14 mouse cellular contexts compared by ENCODE assay signal in genomic region chrX:38402004-38402403, GRCm38 (mm10). TPM values are rescaled to one million over a fixed set of nuclear protein-coding genes. Genes with fewer than 3 reads are reported as not detected.
DNase-seq lines count a peak whose midpoint lies in the region; ATAC-seq and TF ChIP-seq lines count a peak whose summit lies in the region.
"Had no signal": no experiment of that assay in that cellular context is flagged by ENCODE, and none has a peak within 500 bp of the region (broad histone marks: within the 10 kb centered on the region; RNA-seq: fewer than 3 reads in every experiment).

No protein-coding gene starts in this region.

- no peak for TF ChIP-seq RAD21 in MEL (IDR thresholded peaks at IDR 0.05; ENCODE audit: low read depth, low read length)

- H3K9me3 ChIP-seq in heart, embryonic 12.5 days (replicated peaks), result no peaks in the 10 kb centered on the region
- no peaks in the 10 kb centered on the region for H3K9me3 ChIP-seq in MEL (replicated peaks; ENCODE audit: insufficient read depth, low read length)
- H3K9me3 ChIP-seq: hindbrain, embryonic 12.5 days; limb, embryonic 15.5 days; midbrain, embryonic 12.5 days had no signal

- ATAC-seq in heart, embryonic 12.5 days (ENCODE audit: insufficient number of reproducible peaks, low FRiP score), result no peak

- H3K4me3 ChIP-seq in heart, embryonic 12.5 days, result no peak overlapping the region
- H3K4me3 ChIP-seq in MEL (ENCODE audit: control insufficient read depth in 1 of 2, insufficient read depth in 1 of 2, low read depth in 2 of 2, low read length in 2 of 2), result no peak overlapping the region
- H3K4me3 ChIP-seq in bone marrow macrophage, adult 2 months (ENCODE audit: insufficient read depth, low read length), result no peak overlapping the region
- H3K4me3 ChIP-seq: erythroblast, embryonic 14.5 days; hindbrain, embryonic 12.5 days; limb, embryonic 15.5 days; midbrain, embryonic 12.5 days had no signal

- peak; percentile 36 to 53 for DNase-seq in heart, adult 18-20 months
- DNase-seq in MEL (ENCODE audit: low read depth, low spot score) (peak; percentile 56), adipocyte (ENCODE audit: low spot score) (no peak)
- DNase-seq in large intestine, adult 2 months (ENCODE audit: low read depth, low spot score), result peak; percentile 2
- DNase-seq in testis, postnatal 10 days (ENCODE audit: low spot score), result no peak
- no peak for DNase-seq in thymus, postnatal 14 days
- DNase-seq: cerebellum, postnatal 25 days; layer of hippocampus, postnatal 36 days had no signal

- no peaks in the 10 kb centered on the region for H3K27me3 ChIP-seq in heart, embryonic 12.5 days (replicated peaks)
- H3K27me3 ChIP-seq in MEL (ENCODE audit: control insufficient read depth in 1 of 2, insufficient read depth in 2 of 2, low read length in 2 of 2), result no peaks in the 10 kb centered on the region
- H3K27me3 ChIP-seq: hindbrain, embryonic 12.5 days; limb, embryonic 15.5 days; midbrain, embryonic 12.5 days had no signal

- TF ChIP-seq POLR2A in MEL (IDR thresholded peaks at IDR 0.05; ENCODE audit: control insufficient read depth in 1 of 2, insufficient read depth in 1 of 2, low read depth in 1 of 2, low read length in 2 of 2, poor library complexity in 1 of 2), result no peak
- TF ChIP-seq POLR2A in bone marrow macrophage, adult 2 months (IDR thresholded peaks at IDR 0.05; ENCODE audit: borderline replicate concordance, low read depth, low read length), result no peak

- H3K79me2 ChIP-seq in MEL (ENCODE audit: control insufficient read depth, insufficient read depth, low read length, poor library complexity), result no peaks in the 10 kb centered on the region

- no peaks in the 10 kb centered on the region for H3K36me3 ChIP-seq in heart, embryonic 12.5 days
- H3K36me3 ChIP-seq in MEL (ENCODE audit: control insufficient read depth in 1 of 2, insufficient read depth in 2 of 2, low read length in 2 of 2), result no peaks in the 10 kb centered on the region; a peak in 1 of 4 replicates
- H3K36me3 ChIP-seq: hindbrain, embryonic 12.5 days; limb, embryonic 15.5 days; midbrain, embryonic 12.5 days had no signal

- no peak for TF ChIP-seq CTCF in MEL (IDR thresholded peaks at IDR 0.05 in 2 of 3, conservative IDR thresholded peaks at IDR 0.05 in 1 of 3; ENCODE audit: control insufficient read depth in 1 of 3, insufficient read depth in 1 of 3, low read depth in 2 of 3, low read length in 3 of 3, poor library complexity in 1 of 3, severe bottlenecking in 1 of 3)
- no peak for TF ChIP-seq CTCF in bone marrow macrophage, adult 2 months (IDR thresholded peaks at IDR 0.05; ENCODE audit: low read depth, low read length)

- H3K4me1 ChIP-seq in heart, embryonic 12.5 days (replicated peaks), result no peaks in the 10 kb centered on the region
- H3K4me1 ChIP-seq in MEL (ENCODE audit: control insufficient read depth in 1 of 2, insufficient read depth in 2 of 2, low read length in 2 of 2), result no peaks in the 10 kb centered on the region; a peak in 1 of 4 replicates
- peaks cover 16% of the 10 kb centered on the region for H3K4me1 ChIP-seq in bone marrow macrophage, adult 2 months (ENCODE audit: control insufficient read depth, insufficient read depth, low read length)
- H3K4me1 ChIP-seq: hindbrain, embryonic 12.5 days; limb, embryonic 15.5 days; midbrain, embryonic 12.5 days had no signal

- H3K4me2 ChIP-seq in heart, embryonic 12.5 days, result no peak overlapping the region
- H3K4me2 ChIP-seq: hindbrain, embryonic 12.5 days; limb, embryonic 15.5 days; midbrain, embryonic 12.5 days had no signal

- H3K9ac ChIP-seq in heart, embryonic 12.5 days, result no peak overlapping the region
- H3K9ac ChIP-seq in MEL (ENCODE audit: control insufficient read depth, low read depth, low read length, poor library complexity, severe bottlenecking), result no peak overlapping the region
- H3K9ac ChIP-seq: hindbrain, embryonic 12.5 days; limb, embryonic 15.5 days; midbrain, embryonic 12.5 days had no signal

- 41% methylated on average over 6 of the region's 6 CpGs for WGBS in heart, embryonic 12.5 days
- WGBS in large intestine, adult 2 months, result 19% methylated on average over 6 of the region's 6 CpGs

- TF ChIP-seq EP300 in MEL (IDR thresholded peaks at IDR 0.05; ENCODE audit: low read depth in 1 of 2, low read length in 2 of 2), result no peak

- no peak overlapping the region for H3K27ac ChIP-seq in heart, embryonic 12.5 days (ENCODE audit: poor library complexity, severe bottlenecking)
- H3K27ac ChIP-seq in MEL (ENCODE audit: control insufficient read depth, low read depth, low read length), result no peak overlapping the region
- H3K27ac ChIP-seq in bone marrow macrophage, adult 2 months (ENCODE audit: insufficient read depth, low read depth, low read length), result peak overlapping the region; percentile 40; the same call in 1 of the 2 replicates
- H3K27ac ChIP-seq: hindbrain, embryonic 12.5 days; limb, embryonic 15.5 days; midbrain, embryonic 12.5 days had no signal

TF ChIP-seq in MEL, 35 proteins besides CTCF, POLR2A, EP300 and RAD21:
- TF ChIP-seq ETS1 (IDR thresholded peaks at IDR 0.05; ENCODE audit: low read depth, low read length), result peak; percentile 46; the same call in 1 of the 2 replicates
- TF ChIP-seq KAT2A (conservative IDR thresholded peaks at IDR 0.05; ENCODE audit: low read depth, low read length), result no peak
- TF ChIP-seq ZNF384 (IDR thresholded peaks at IDR 0.05; ENCODE audit: low read depth, low read length), result no peak
- TF ChIP-seq GABPA (IDR thresholded peaks at IDR 0.05; ENCODE audit: low read depth, low read length), result no peak
- no peak for TF ChIP-seq ELF1 (IDR thresholded peaks at IDR 0.05; ENCODE audit: low read depth, low read length)
- TF ChIP-seq SMC3 (IDR thresholded peaks at IDR 0.05; ENCODE audit: low read depth, low read length), result no peak
- no peak for TF ChIP-seq MYB (IDR thresholded peaks at IDR 0.05; ENCODE audit: low read depth, low read length)
- no peak for TF ChIP-seq JUND (IDR thresholded peaks at IDR 0.05; ENCODE audit: low read depth, low read length)
- TF ChIP-seq MAX (IDR thresholded peaks at IDR 0.05; ENCODE audit: low read length), result 0 out of 2 replicates have a peak, but pooled peaks have one; percentile 16
- TF ChIP-seq USF2 (IDR thresholded peaks at IDR 0.05; ENCODE audit: borderline replicate concordance in 1 of 2, insufficient read depth in 1 of 2, low read depth in 1 of 2, low read length in 2 of 2), result no peak
- TF ChIP-seq GATA1 (IDR thresholded peaks at IDR 0.05; ENCODE audit: low read depth, low read length), result peak; percentile 76
- TF ChIP-seq MAZ (IDR thresholded peaks at IDR 0.05; ENCODE audit: low read depth, low read length), result no peak
- TF ChIP-seq BHLHE40 (IDR thresholded peaks at IDR 0.05; ENCODE audit: borderline replicate concordance, low read depth, low read length), result peak; percentile 98
- TF ChIP-seq MEF2A (IDR thresholded peaks at IDR 0.05; ENCODE audit: extremely low read depth, insufficient replicate concordance, low read depth, low read length, poor library complexity, severe bottlenecking), result no peak
- no peak for TF ChIP-seq MYC (IDR thresholded peaks at IDR 0.05; ENCODE audit: low read depth, low read length)
- no peak for TF ChIP-seq USF1 (IDR thresholded peaks at IDR 0.05; ENCODE audit: low read depth, low read length)

RNA-seq across cellular contexts. Expression of gene Lamp2, which starts 54.2 kb away (rescaled TPM):
- total RNA-seq in heart, adult 18-20 months (2021), result 100 to 1,000 TPM; 120 to 134 TPM
- 149 and 153 TPM in 2 replicates for polyA plus RNA-seq in heart, embryonic 12.5 days (2016; fragmentation: Nextera tagmentation; extraction: Ambion mirVana)
- 20.6 and 23.1 TPM in 2 replicates for total RNA-seq in MEL (2012; rRNA removed)
- polyA plus RNA-seq in MEL (2012; ENCODE audit: insufficient read depth in 1 of 2, insufficient read length in 2 of 2, low read depth in 1 of 2, low replicate concordance in 2 of 2, missing spikeins in 1 of 2), result 10 to 100 TPM; 28.9 to 80.5 TPM
- 673 and 727 TPM in 2 replicates for polyA plus RNA-seq in bone marrow macrophage, adult 2 months (2012; ENCODE audit: insufficient read depth, insufficient read length, missing spikeins)
- 35.4 and 64.3 TPM in 2 replicates for polyA plus RNA-seq in large intestine, adult 2 months (2012; rRNA removed)

Comparison
In these comparisons a context has a peak if more than half of its experiments do, and no peak if none do; other contexts are left out.
1. DNase-seq: peak in heart, adult 18-20 months (2 of 2), MEL (single experiment) and large intestine, adult 2 months (single experiment); none in testis, postnatal 10 days (single experiment), thymus, postnatal 14 days (single experiment) and adipocyte (single experiment).